Mouse (Mus musculus) liver, embryonic 14.5 days (tissue): ENCODE data around the gene Cd70. TPM values are rescaled to one million over a fixed set of nuclear protein-coding genes. Genes with fewer than 3 reads are reported as not detected.

Source experiments
- ATAC-seq: fragments of 200-750 bp; cut with Nextera tagmentation; 2 replicates; pipeline ENCODE4 v1.8.0; 2017; ENCODE audit warnings: moderate number of reproducible peaks, mild to moderate bottlenecking, moderate library complexity; ENCODE audit not compliant: insufficient read depth
- DNase-seq, 3 experiments: peaks; one replicate each; pipeline ENCODE4 v3.0.0-alpha.2; 2012 to 2013; ENCODE audit warnings: low read depth in 3 of 3, low spot score in 3 of 3
- H3K27ac ChIP-seq: fragments of 300-500 bp; sonication (generic); 2 replicates; pipeline ENCODE4 v1.5.1; 2014; ENCODE audit warnings: moderate library complexity, mild to moderate bottlenecking, control low read depth, inconsistent platforms
- H3K27me3 ChIP-seq: fragments of 300-500 bp; sonication (generic); 2 replicates; pipeline ENCODE4 v1.6.1; 2014; ENCODE audit warnings: mild to moderate bottlenecking, low read length, moderate library complexity; ENCODE audit not compliant: control insufficient read depth, insufficient read depth
- H3K36me3 ChIP-seq: fragments of 300-500 bp; sonication (generic); replicated peaks from 2 replicates; pipeline ENCODE4 v1.6.1; 2014; ENCODE audit warnings: low read depth; ENCODE audit not compliant: control insufficient read depth, insufficient read depth
- H3K4me1 ChIP-seq, 2 experiments: fragments of 200-500 bp in 1 of 2; fragments of 300-500 bp in 1 of 2; sonication (generic) in 1 of 2; replicated peaks; 2 replicates each; pipeline ENCODE4 v1.6.1; 2012 to 2014; ENCODE audit warnings: antibody characterized with exemption in 1 of 2, inconsistent platforms in 1 of 2, low read length in 1 of 2; ENCODE audit not compliant: control insufficient read depth in 2 of 2, insufficient read depth in 2 of 2
- H3K4me2 ChIP-seq: fragments of 300-500 bp; sonication (generic); 2 replicates; pipeline ENCODE4 v1.6.1; 2014; ENCODE audit warnings: low read depth, mild to moderate bottlenecking, control low read depth, moderate library complexity
- H3K4me3 ChIP-seq, 2 experiments: fragments of 200-500 bp in 1 of 2; fragments of 300-500 bp in 1 of 2; sonication (generic) in 1 of 2; 2 replicates each; pipeline ENCODE4 v1.5.1; 2012 to 2014; ENCODE audit warnings: low read depth in 2 of 2, low read length in 2 of 2, mild to moderate bottlenecking in 2 of 2, control low read depth in 1 of 2, inconsistent platforms in 1 of 2, moderate library complexity in 1 of 2; ENCODE audit not compliant: insufficient read depth in 1 of 2
- H3K9ac ChIP-seq: fragments of 300-500 bp; sonication (generic); replicated peaks from 2 replicates; pipeline ENCODE4 v1.6.1; 2014; ENCODE audit warnings: mild to moderate bottlenecking, control low read depth, moderate library complexity
- H3K9me3 ChIP-seq: fragments of 300-500 bp; sonication (generic); 2 replicates; pipeline ENCODE4 v1.6.1; 2016; ENCODE audit warnings: low read length, mixed read lengths; ENCODE audit not compliant: control insufficient read depth
- CTCF ChIP-seq: IDR thresholded peaks from 2 replicates; pipeline ENCODE4 v1.5.1; 2016; ENCODE audit warnings: antibody characterized with exemption, low read depth, control low read depth
- EP300 ChIP-seq: IDR thresholded peaks from 2 replicates; pipeline ENCODE4 v1.6.1; 2016; ENCODE audit warnings: antibody characterized with exemption, low read depth
- WGBS: fragments of 180-500 bp; shearing (Covaris S2); extraction: QIAGEN DNeasy Blood & Tissue Kit; methylation state at CpG from one replicate; pipeline ENCODE4 v1.1.7; 2014; ENCODE audit not compliant: insufficient replicate concordance; 5-methylcytosine and 5-hydroxymethylcytosine counted together
- polyA plus RNA-seq, 2 experiments: library from polyadenylated mRNA; depleted of rRNA in 1 of 2; stranded (reverse) in 1 of 2; unstranded in 1 of 2; fragments of >200 nt; fragmentation: Nextera tagmentation in 1 of 2; extraction: Ambion mirVana in 1 of 2; gene quantifications; 2 replicates each; pipeline versions ENCODE4 v1.2.1 to v1.2.3; 2012 to 2014

The Cd70 gene
- polyA plus RNA-seq, 2 experiments, result not detected

DNA sequence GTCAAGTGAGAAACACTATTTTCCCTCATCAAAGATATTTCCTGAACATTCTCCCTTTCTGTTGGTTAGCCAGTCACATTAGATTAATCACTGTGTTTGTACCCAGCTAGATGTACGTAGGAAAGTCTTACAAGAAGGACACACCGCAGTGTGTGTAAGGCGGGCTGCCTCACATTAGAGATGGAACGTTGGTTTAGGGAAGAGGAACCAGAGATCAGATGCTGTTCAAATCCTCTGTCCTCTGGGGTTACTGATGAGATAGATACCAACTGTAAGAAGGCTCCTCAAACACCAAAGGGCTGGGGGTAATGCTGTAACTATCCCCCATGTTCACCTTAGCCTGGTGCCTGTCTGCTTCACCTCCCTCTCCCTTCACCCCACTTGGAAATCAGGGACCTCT is 24.8 kb downstream of the Cd70 start:
- DNase-seq (no peak), ATAC-seq (no peak)
- Histone ChIP-seq H3K4me2 (no peak overlapping the region), H3K36me3 (no peaks in the 10 kb centered on the region), H3K9ac (no peak overlapping the region), H3K27ac (no peak overlapping the region), H3K4me3 (no peak overlapping the region), H3K4me1 (no peaks in the 10 kb centered on the region), H3K27me3 (no peaks in the 10 kb centered on the region), H3K9me3 (no peaks in the 10 kb centered on the region)
- TF ChIP-seq CTCF, result no peak
- no peak for TF ChIP-seq EP300
- WGBS, result 51% methylated on average over 4 of the region's 4 CpGs

DNA sequence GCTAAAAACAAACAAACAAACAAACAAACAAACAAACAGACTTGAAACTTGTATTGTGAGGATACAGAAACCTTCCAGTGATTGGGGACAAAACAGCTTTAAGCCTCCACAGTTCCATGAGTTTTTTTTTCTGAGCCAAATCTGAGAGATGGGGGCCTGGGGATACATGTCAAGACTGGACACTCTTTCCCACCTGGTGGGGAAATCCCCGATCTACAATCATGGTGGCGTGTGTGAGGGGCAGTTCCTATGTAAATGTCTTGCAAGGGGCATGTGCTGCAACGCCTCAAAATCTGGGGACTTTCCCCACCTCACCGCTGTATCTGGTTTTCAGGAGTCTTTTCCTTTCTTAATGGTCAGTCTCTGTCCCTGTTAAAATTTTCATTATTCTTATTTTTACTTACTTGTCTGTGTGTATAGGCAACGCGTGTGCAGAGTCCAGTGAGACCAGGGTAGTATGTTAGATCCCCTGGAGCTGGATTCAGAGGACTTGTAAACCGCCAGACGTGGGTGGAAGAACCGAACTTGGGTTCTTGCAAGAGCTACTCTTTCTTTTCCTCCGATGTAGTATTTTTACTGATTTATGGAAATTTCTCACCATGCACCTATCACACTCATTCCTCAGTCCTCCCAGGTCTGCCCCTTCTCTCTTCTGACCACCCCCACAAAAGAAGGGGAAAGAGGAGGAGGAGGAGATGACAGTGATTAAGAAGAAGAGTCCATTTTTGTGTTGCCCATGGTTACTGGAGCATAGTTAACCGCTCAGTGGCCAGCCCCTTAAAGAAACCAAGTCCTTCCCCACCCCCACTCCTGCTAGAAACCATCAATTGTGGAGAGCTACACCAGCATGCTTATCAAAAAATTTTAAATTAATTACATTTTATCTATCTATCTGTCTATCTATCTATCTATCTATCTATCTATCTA is 26.1 kb downstream of the Cd70 start:
- no peak for TF ChIP-seq EP300
- no peak for TF ChIP-seq CTCF
- 65% methylated on average over 11 of the region's 11 CpGs for WGBS

DNA sequence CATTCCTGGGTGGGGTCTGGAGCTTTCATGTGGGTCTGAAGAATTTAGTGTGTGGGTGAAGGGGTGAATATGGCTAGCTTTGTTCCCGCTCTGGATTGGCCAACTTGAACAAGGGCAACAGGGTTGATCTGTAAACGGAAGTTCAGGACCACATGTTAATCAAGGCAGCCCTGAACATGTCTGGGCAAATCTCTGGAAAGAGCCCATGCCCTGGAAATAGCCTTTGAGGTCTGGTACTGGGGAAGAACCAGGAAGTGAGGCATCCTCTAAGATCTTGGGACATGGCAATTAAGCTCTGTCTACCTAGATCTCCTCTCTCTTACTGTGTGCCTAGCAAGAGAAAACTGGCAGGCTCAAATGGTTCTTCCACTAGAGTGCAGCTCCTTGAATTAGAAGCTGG is 27.7 kb downstream of the Cd70 start:
- Histone ChIP-seq H3K27ac (no peak overlapping the region), H3K4me2 (no peak overlapping the region), H3K9me3 (no peaks in the 10 kb centered on the region), H3K27me3 (no peaks in the 10 kb centered on the region), H3K4me1 (peaks cover 2 to 3% of the 10 kb centered on the region in 2 experiments; a peak in 1 of 4 replicates), H3K4me3 (no peak overlapping the region), H3K36me3 (no peaks in the 10 kb centered on the region), H3K9ac (no peak overlapping the region)
- WGBS, result 61% methylated on average over 2 of the region's 2 CpGs
- no peak for TF ChIP-seq CTCF
- no peak for TF ChIP-seq EP300
- DNase-seq (no peak), ATAC-seq (no peak)

More for the DNA sequence above, 26.1 kb downstream of the Cd70 start:
- no peak for DNase-seq
- Histone ChIP-seq H3K4me2 (no peak overlapping the region), H3K4me1 (peaks cover under 1 to 3% of the 10 kb centered on the region in 2 experiments; a peak in 1 of 4 replicates), H3K9me3 (no peaks in the 10 kb centered on the region), H3K9ac (no peak overlapping the region), H3K27ac (no peak overlapping the region), H3K4me3 (no peak overlapping the region), H3K36me3 (no peaks in the 10 kb centered on the region), H3K27me3 (no peaks in the 10 kb centered on the region)
- ATAC-seq, result no peak

DNA sequence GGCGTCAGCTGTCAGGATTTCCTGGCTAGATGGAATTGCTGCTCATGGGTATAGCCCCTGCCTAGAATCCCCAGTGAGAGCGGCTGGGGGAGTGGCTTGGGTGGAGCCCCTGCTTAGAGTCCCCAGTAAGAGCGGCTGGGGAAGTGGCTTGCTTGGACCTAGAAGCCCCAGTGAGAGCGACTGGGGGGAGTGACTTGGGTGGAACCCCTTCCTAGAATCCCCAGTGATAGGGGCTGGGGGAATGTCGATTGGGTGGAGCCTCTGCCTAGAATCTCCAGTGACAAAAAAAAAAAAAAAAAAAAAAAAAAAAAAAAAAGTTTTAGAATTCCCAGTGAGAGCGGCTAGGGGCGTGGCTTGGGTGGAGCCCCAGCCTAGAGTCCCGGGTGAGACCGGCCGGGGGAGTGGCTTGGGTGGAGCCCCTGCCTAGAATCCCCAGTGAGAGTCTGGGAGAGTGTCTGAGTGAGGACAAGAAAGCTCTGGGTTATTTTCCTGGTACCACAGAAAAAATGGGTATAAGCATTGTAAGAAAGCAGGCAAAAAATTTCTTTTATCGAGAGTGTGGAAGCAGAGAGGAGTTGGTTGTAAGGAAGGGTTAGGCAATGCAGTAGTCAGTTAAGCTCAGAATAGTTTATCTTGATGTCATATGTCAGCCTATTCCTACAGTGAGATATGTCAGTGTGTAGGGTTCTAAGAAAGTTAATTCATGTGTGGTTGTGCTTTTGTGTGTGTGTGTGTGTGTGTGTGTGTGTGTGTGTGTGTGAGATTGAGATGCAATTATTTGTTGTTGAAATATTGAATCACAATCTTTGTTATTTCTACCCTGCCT is 30.8 kb downstream of the Cd70 start:
- WGBS, result 5% methylated on average over 11 of the region's 11 CpGs
- no peaks in the 10 kb centered on the region for H3K9me3 ChIP-seq
- H3K36me3 ChIP-seq, result no peaks in the 10 kb centered on the region
- H3K27me3 ChIP-seq, result no peaks in the 10 kb centered on the region; the same call in 1 of the 2 replicates
- DNase-seq, result no peak
- no peak overlapping the region for H3K9ac ChIP-seq
- no peak overlapping the region for H3K4me3 ChIP-seq
- peaks cover 2 to 3% of the 10 kb centered on the region in 2 experiments; a peak in 1 of 4 replicates for H3K4me1 ChIP-seq
- H3K27ac ChIP-seq, result no peak overlapping the region
- peak; percentile 77; the same call in 1 of the 2 replicates for ATAC-seq
- TF ChIP-seq CTCF (no peak), EP300 (no peak)
- H3K4me2 ChIP-seq, result peak overlapping the region; percentile 28

DNA sequence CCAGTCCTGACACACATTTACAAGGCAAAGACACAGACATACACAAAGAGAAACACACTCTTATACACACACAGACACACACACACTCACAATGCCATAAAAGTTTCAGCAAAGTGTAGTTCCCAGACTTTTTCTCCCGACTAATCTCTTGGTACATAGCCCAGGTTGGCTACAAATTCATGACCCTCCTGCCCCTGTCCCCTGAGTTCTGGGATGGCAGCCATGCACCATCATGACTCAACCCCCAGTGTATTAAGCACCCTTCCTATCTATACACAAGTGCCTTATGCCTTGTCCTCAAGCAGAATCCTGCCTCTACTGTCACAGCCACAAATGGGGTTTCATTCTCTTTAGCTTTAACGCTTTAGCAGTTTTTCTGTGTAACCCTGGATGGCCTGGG is 32.8 kb downstream of the Cd70 start:
- Histone ChIP-seq H3K27me3 (no peaks in the 10 kb centered on the region; the same call in 1 of the 2 replicates), H3K27ac (no peak overlapping the region), H3K36me3 (no peaks in the 10 kb centered on the region), H3K4me3 (no peak overlapping the region), H3K9ac (no peak overlapping the region), H3K9me3 (no peaks in the 10 kb centered on the region), H3K4me2 (no peak overlapping the region), H3K4me1 (peaks cover 2 to 3% of the 10 kb centered on the region in 2 experiments; a peak in 1 of 4 replicates)
- TF ChIP-seq EP300, result no peak
- no peak for TF ChIP-seq CTCF
- WGBS, result 69% methylated on average over 2 of the region's 2 CpGs
- ATAC-seq (no peak), DNase-seq (no peak)
